Mouse (Mus musculus) G1E-ER4 (cell line): ENCODE results near the gene Gm20662. TPM values are rescaled to one million over a fixed set of nuclear protein-coding genes. Genes with fewer than 3 reads are reported as not detected.

Source experiments
- GATA1 ChIP-seq: IDR thresholded peaks from one replicate; pipeline ENCODE4 v1.8.0; 2012; ENCODE audit warnings: low read length, inconsistent platforms
- polyA plus RNA-seq: library from polyadenylated mRNA; stranded (reverse); fragments of >175 nt; gene quantifications from 2 replicates; pipeline ENCODE4 v1.2.3, GENCODE M21; 2012

Gene Gm20662
- polyA plus RNA-seq, 1 experiment = 0.08 TPM

- no peak for TF ChIP-seq GATA1
Measured at GRCm38 (mm10) chr9:108026584-108026983, 30.4 kb downstream of the Gm20662 start.

- TF ChIP-seq GATA1 = no peak
Measured at GRCm38 (mm10) chr9:108027867-108028266, 31.7 kb downstream of the Gm20662 start.

- TF ChIP-seq GATA1 = no peak
Measured at GRCm38 (mm10) chr9:108032126-108032525, 36.0 kb downstream of the Gm20662 start.

GRCm38 (mm10) chr9:108035331-108036156, 39.4 kb downstream of the Gm20662 start:
- TF ChIP-seq GATA1 = no peak

- TF ChIP-seq GATA1 = no peak
Measured at GRCm38 (mm10) chr9:108044751-108045492, 48.8 kb downstream of the Gm20662 start.

GRCm38 (mm10) chr9:108046582-108046981, 50.4 kb downstream of the Gm20662 start:
- no peak for TF ChIP-seq GATA1

- TF ChIP-seq GATA1 = no peak
Measured at GRCm38 (mm10) chr9:108047601-108048565, 51.7 kb downstream of the Gm20662 start.

- no peak for TF ChIP-seq GATA1
Measured at GRCm38 (mm10) chr9:108048566-108048955, 52.4 kb downstream of the Gm20662 start.

GRCm38 (mm10) chr9:108049016-108049455, 52.9 kb downstream of the Gm20662 start, which contains the start of gene Gmppb:
Gmppb (plus strand) TSS chr9:108049242.
- no peak for TF ChIP-seq GATA1

GRCm38 (mm10) chr9:108049561-108050251, 53.6 kb downstream of the Gm20662 start:
- TF ChIP-seq GATA1 = no peak

GRCm38 (mm10) chr9:108051184-108051930, 55.2 kb downstream of the Gm20662 start:
- no peak for TF ChIP-seq GATA1

- TF ChIP-seq GATA1 = no peak
Measured at GRCm38 (mm10) chr9:108051931-108052220, 55.7 kb downstream of the Gm20662 start.

- no peak for TF ChIP-seq GATA1
Measured at GRCm38 (mm10) chr9:108052411-108052810, 56.3 kb downstream of the Gm20662 start.

- TF ChIP-seq GATA1 = no peak
Measured at GRCm38 (mm10) chr9:108052885-108053664, 56.9 kb downstream of the Gm20662 start, which contains the start of gene Amigo3. Amigo3 (plus strand) TSS chr9:108053159.
